Mouse (Mus musculus) liver, embryonic 14.5 days (tissue): Measurements from ENCODE around the gene Tmem178. TPM values are rescaled to one million over a fixed set of nuclear protein-coding genes. Genes with fewer than 3 reads are reported as not detected.

Source experiments
- ATAC-seq: fragments of 200-750 bp; cut with Nextera tagmentation; 2 replicates; pipeline ENCODE4 v1.8.0; 2017; ENCODE audit warnings: moderate number of reproducible peaks, mild to moderate bottlenecking, moderate library complexity; ENCODE audit not compliant: insufficient read depth
- DNase-seq, 3 experiments: peaks; one replicate each; pipeline ENCODE4 v3.0.0-alpha.2; 2012 to 2013; ENCODE audit warnings: low read depth in 3 of 3, low spot score in 3 of 3
- H3K27ac ChIP-seq: fragments of 300-500 bp; sonication (generic); 2 replicates; pipeline ENCODE4 v1.5.1; 2014; ENCODE audit warnings: moderate library complexity, mild to moderate bottlenecking, control low read depth, inconsistent platforms
- H3K27me3 ChIP-seq: fragments of 300-500 bp; sonication (generic); 2 replicates; pipeline ENCODE4 v1.6.1; 2014; ENCODE audit warnings: mild to moderate bottlenecking, low read length, moderate library complexity; ENCODE audit not compliant: control insufficient read depth, insufficient read depth
- H3K36me3 ChIP-seq: fragments of 300-500 bp; sonication (generic); replicated peaks from 2 replicates; pipeline ENCODE4 v1.6.1; 2014; ENCODE audit warnings: low read depth; ENCODE audit not compliant: control insufficient read depth, insufficient read depth
- H3K4me1 ChIP-seq, 2 experiments: fragments of 200-500 bp in 1 of 2; fragments of 300-500 bp in 1 of 2; sonication (generic) in 1 of 2; replicated peaks; 2 replicates each; pipeline ENCODE4 v1.6.1; 2012 to 2014; ENCODE audit warnings: antibody characterized with exemption in 1 of 2, inconsistent platforms in 1 of 2, low read length in 1 of 2; ENCODE audit not compliant: control insufficient read depth in 2 of 2, insufficient read depth in 2 of 2
- H3K4me2 ChIP-seq: fragments of 300-500 bp; sonication (generic); 2 replicates; pipeline ENCODE4 v1.6.1; 2014; ENCODE audit warnings: low read depth, mild to moderate bottlenecking, control low read depth, moderate library complexity
- H3K4me3 ChIP-seq, 2 experiments: fragments of 200-500 bp in 1 of 2; fragments of 300-500 bp in 1 of 2; sonication (generic) in 1 of 2; 2 replicates each; pipeline ENCODE4 v1.5.1; 2012 to 2014; ENCODE audit warnings: low read depth in 2 of 2, low read length in 2 of 2, mild to moderate bottlenecking in 2 of 2, control low read depth in 1 of 2, inconsistent platforms in 1 of 2, moderate library complexity in 1 of 2; ENCODE audit not compliant: insufficient read depth in 1 of 2
- H3K9ac ChIP-seq: fragments of 300-500 bp; sonication (generic); replicated peaks from 2 replicates; pipeline ENCODE4 v1.6.1; 2014; ENCODE audit warnings: mild to moderate bottlenecking, control low read depth, moderate library complexity
- H3K9me3 ChIP-seq: fragments of 300-500 bp; sonication (generic); 2 replicates; pipeline ENCODE4 v1.6.1; 2016; ENCODE audit warnings: low read length, mixed read lengths; ENCODE audit not compliant: control insufficient read depth
- CTCF ChIP-seq: IDR thresholded peaks from 2 replicates; pipeline ENCODE4 v1.5.1; 2016; ENCODE audit warnings: antibody characterized with exemption, low read depth, control low read depth
- EP300 ChIP-seq: IDR thresholded peaks from 2 replicates; pipeline ENCODE4 v1.6.1; 2016; ENCODE audit warnings: antibody characterized with exemption, low read depth
- WGBS: fragments of 180-500 bp; shearing (Covaris S2); extraction: QIAGEN DNeasy Blood & Tissue Kit; methylation state at CpG from one replicate; pipeline ENCODE4 v1.1.7; 2014; ENCODE audit not compliant: insufficient replicate concordance; 5-methylcytosine and 5-hydroxymethylcytosine counted together
- polyA plus RNA-seq, 2 experiments: library from polyadenylated mRNA; depleted of rRNA in 1 of 2; stranded (reverse) in 1 of 2; unstranded in 1 of 2; fragments of >200 nt; fragmentation: Nextera tagmentation in 1 of 2; extraction: Ambion mirVana in 1 of 2; gene quantifications; 2 replicates each; pipeline versions ENCODE4 v1.2.1 to v1.2.3; 2012 to 2014

Gene Tmem178
- polyA plus RNA-seq, 2 experiments, result 0.08 to 0.11 TPM

GRCm38 (mm10) chr17:80998958-80999357 is 54.5 kb downstream of the Tmem178 start:
- no peak overlapping the region for H3K27ac ChIP-seq
- no peak overlapping the region for H3K9ac ChIP-seq
- TF ChIP-seq EP300 (no peak), CTCF (no peak)
- H3K4me2 ChIP-seq, result no peak overlapping the region
- H3K27me3 ChIP-seq, result no peaks in the 10 kb centered on the region
- ATAC-seq (no peak), DNase-seq (no peak)
- no peaks in the 10 kb centered on the region for H3K4me1 ChIP-seq
- no peaks in the 10 kb centered on the region for H3K9me3 ChIP-seq
- no peak overlapping the region for H3K4me3 ChIP-seq
- WGBS, result 65% methylated on average over 6 of the region's 6 CpGs
- no peaks in the 10 kb centered on the region for H3K36me3 ChIP-seq

- Histone ChIP-seq H3K27ac (no peak overlapping the region), H3K4me2 (no peak overlapping the region), H3K27me3 (no peaks in the 10 kb centered on the region), H3K36me3 (no peaks in the 10 kb centered on the region), H3K9ac (no peak overlapping the region), H3K9me3 (no peaks in the 10 kb centered on the region), H3K4me1 (no peaks in the 10 kb centered on the region), H3K4me3 (no peak overlapping the region)
- no peak for ATAC-seq
- TF ChIP-seq CTCF (no peak), EP300 (no peak)
- no peak for DNase-seq
- WGBS, result 75% methylated on average over 12 of the region's 12 CpGs
Measured at GRCm38 (mm10) chr17:81001010-81001409, 56.6 kb downstream of the Tmem178 start.

GRCm38 (mm10) chr17:81001647-81002046 is 57.2 kb downstream of the Tmem178 start:
- Histone ChIP-seq H3K9ac (no peak overlapping the region), H3K36me3 (no peaks in the 10 kb centered on the region), H3K27me3 (no peaks in the 10 kb centered on the region), H3K9me3 (no peaks in the 10 kb centered on the region), H3K4me1 (no peaks in the 10 kb centered on the region), H3K4me3 (no peak overlapping the region), H3K27ac (no peak overlapping the region), H3K4me2 (no peak overlapping the region)
- ATAC-seq (no peak), DNase-seq (no peak)
- no peak for TF ChIP-seq EP300
- no peak for TF ChIP-seq CTCF
- WGBS, result 85% methylated on average over 4 of the region's 4 CpGs

GRCm38 (mm10) chr17:81002130-81002529 is 57.7 kb downstream of the Tmem178 start:
- no peak for TF ChIP-seq EP300
- no peak overlapping the region for H3K27ac ChIP-seq
- no peak overlapping the region for H3K9ac ChIP-seq
- no peak for ATAC-seq
- no peaks in the 10 kb centered on the region for H3K36me3 ChIP-seq
- H3K4me1 ChIP-seq, result no peaks in the 10 kb centered on the region
- no peak overlapping the region for H3K4me2 ChIP-seq
- H3K9me3 ChIP-seq, result no peaks in the 10 kb centered on the region
- H3K27me3 ChIP-seq, result no peaks in the 10 kb centered on the region
- WGBS, result 62% methylated on average over 5 of the region's 5 CpGs
- no peak for DNase-seq
- no peak overlapping the region for H3K4me3 ChIP-seq

- Histone ChIP-seq H3K4me3 (no peak overlapping the region), H3K4me1 (no peaks in the 10 kb centered on the region), H3K27me3 (no peaks in the 10 kb centered on the region), H3K27ac (no peak overlapping the region), H3K4me2 (no peak overlapping the region), H3K36me3 (no peaks in the 10 kb centered on the region), H3K9me3 (no peaks in the 10 kb centered on the region), H3K9ac (no peak overlapping the region)
- no peak for ATAC-seq
- no peak for DNase-seq
- 69% methylated on average over 11 of the region's 11 CpGs for WGBS
- no peak for TF ChIP-seq EP300
- no peak for TF ChIP-seq CTCF
Measured at GRCm38 (mm10) chr17:81004454-81004853, 60.0 kb downstream of the Tmem178 start.

GRCm38 (mm10) chr17:81005292-81005691 is 60.9 kb downstream of the Tmem178 start:
- Histone ChIP-seq H3K4me2 (no peak overlapping the region), H3K4me3 (no peak overlapping the region), H3K9me3 (no peaks in the 10 kb centered on the region), H3K9ac (no peak overlapping the region), H3K27me3 (no peaks in the 10 kb centered on the region), H3K36me3 (no peaks in the 10 kb centered on the region), H3K27ac (no peak overlapping the region), H3K4me1 (no peaks in the 10 kb centered on the region)
- TF ChIP-seq CTCF (no peak), EP300 (no peak)
- 67% methylated on average over 8 of the region's 8 CpGs for WGBS
- DNase-seq, result no peak
- ATAC-seq, result no peak
